Mouse (Mus musculus): ENCODE results near the gene Yjefn3.

GRCm38 (mm10) chr8:69934582-69934981 is 32.1 kb upstream of the Yjefn3 start:
- TF ChIP-seq CTCF (IDR thresholded peaks at IDR 0.05; ENCODE audit: insufficient read depth, low read depth, low read length) (no peak), POLR2A (IDR thresholded peaks at IDR 0.05; ENCODE audit: insufficient read depth, low read depth, low read length) (no peak)
